Comparison of ENCODE assay signal across 16 mouse cellular contexts in genomic region chr5:107222670-107223005, GRCm38 (mm10).
DNase-seq lines count a peak whose midpoint lies in the region; ATAC-seq lines count a peak whose summit lies in the region.
"Had no signal": no experiment of that assay in that cellular context is flagged by ENCODE, and none has a peak within 500 bp of the region (broad histone marks: within the 10 kb centered on the region; RNA-seq: fewer than 3 reads in every experiment).

No protein-coding gene starts in this region.

- no peak overlapping the region for H3K9ac ChIP-seq in heart, embryonic 13.5 days
- H3K9ac ChIP-seq in liver, embryonic 12.5 days: no peak overlapping the region
- no peak overlapping the region for H3K9ac ChIP-seq in embryonic facial prominence, embryonic 12.5 days
- no peak overlapping the region for H3K9ac ChIP-seq in liver, embryonic 16.5 days (ENCODE audit: low read depth, low read length)
- H3K9ac ChIP-seq in forebrain, embryonic 16.5 days (replicated peaks; ENCODE audit: low read depth, low read length): no peak overlapping the region
- H3K9ac ChIP-seq: forebrain, postnatal 0 days; midbrain, embryonic 12.5 days had no signal

- DNase-seq in heart, embryonic 10.5 days (ENCODE audit: low spot score): no peak
- no peak for DNase-seq in liver
- DNase-seq in adrenal gland, postnatal 14 days: no peak
- DNase-seq: cerebellum, adult 9-10 months; forebrain, postnatal 0 days; gastrocnemius, postnatal 36 days; heart, postnatal 10 days; kidney, postnatal 14 days; layer of hippocampus, postnatal 36 days; right cerebral cortex, postnatal 25 days had no signal

- H3K4me2 ChIP-seq in heart, embryonic 13.5 days: no peak overlapping the region
- H3K4me2 ChIP-seq in liver, embryonic 12.5 days: no peak overlapping the region
- peak overlapping the region; percentile 30; the same call in 1 of the 2 replicates for H3K4me2 ChIP-seq in embryonic facial prominence, embryonic 12.5 days (replicated peaks)
- no peak overlapping the region for H3K4me2 ChIP-seq in liver, embryonic 16.5 days (ENCODE audit: low read depth, low read length)
- no peak overlapping the region for H3K4me2 ChIP-seq in forebrain, embryonic 16.5 days (ENCODE audit: low read length)
- H3K4me2 ChIP-seq: midbrain, embryonic 12.5 days had no signal

- peak overlapping the region; percentile 20; the same call in 1 of the 2 replicates for H3K27ac ChIP-seq in heart, embryonic 13.5 days (replicated peaks)
- H3K27ac ChIP-seq in heart, embryonic 10.5 days: no peak overlapping the region
- H3K27ac ChIP-seq in liver, embryonic 12.5 days: 0 out of 2 replicates have a peak overlapping the region, but pooled peaks have one; percentile 23
- H3K27ac ChIP-seq in embryonic facial prominence, embryonic 12.5 days: peak overlapping the region; percentile 80
- 0 out of 2 replicates have a peak overlapping the region, but pooled peaks have one; percentile 41 for H3K27ac ChIP-seq in liver, embryonic 16.5 days (ENCODE audit: low read length)
- H3K27ac ChIP-seq in forebrain, embryonic 16.5 days (ENCODE audit: low read length): no peak overlapping the region
- H3K27ac ChIP-seq: midbrain, embryonic 12.5 days had no signal

- no peak for ATAC-seq in heart, embryonic 13.5 days (ENCODE audit: extremely low read depth, insufficient number of reproducible peaks, low FRiP score, low TSS enrichment)
- no peak for ATAC-seq in liver, embryonic 12.5 days
- ATAC-seq in embryonic facial prominence, embryonic 12.5 days (ENCODE audit: insufficient number of reproducible peaks, insufficient read depth, low FRiP score, low TSS enrichment): peak; percentile 16; the same call in 1 of the 2 replicates
- no peak for ATAC-seq in liver, embryonic 16.5 days (ENCODE audit: low read depth)
- no peak for ATAC-seq in forebrain, embryonic 16.5 days
- ATAC-seq: forebrain, postnatal 0 days had no signal

- H3K36me3 ChIP-seq in heart, embryonic 13.5 days: peaks cover 1% of the 10 kb centered on the region; the same call in 1 of the 2 replicates
- peaks cover 1% of the 10 kb centered on the region for H3K36me3 ChIP-seq in heart, embryonic 10.5 days
- peaks cover 6% of the 10 kb centered on the region for H3K36me3 ChIP-seq in liver, embryonic 12.5 days
- no peaks in the 10 kb centered on the region for H3K36me3 ChIP-seq in embryonic facial prominence, embryonic 12.5 days
- no peaks in the 10 kb centered on the region for H3K36me3 ChIP-seq in liver, embryonic 16.5 days (ENCODE audit: control insufficient read depth, insufficient read depth)
- H3K36me3 ChIP-seq in forebrain, embryonic 16.5 days (ENCODE audit: control insufficient read depth, insufficient read depth): no peaks in the 10 kb centered on the region
- H3K36me3 ChIP-seq: midbrain, embryonic 12.5 days had no signal

- WGBS in heart, embryonic 13.5 days: 83% methylated on average over 1 of the region's 1 CpGs
- 85% methylated on average over 1 of the region's 1 CpGs for WGBS in heart, embryonic 10.5 days
- 78% methylated on average over 1 of the region's 1 CpGs for WGBS in liver, embryonic 12.5 days (ENCODE audit: insufficient replicate concordance)
- WGBS in embryonic facial prominence, embryonic 12.5 days: 31% methylated on average over 1 of the region's 1 CpGs
- 79% methylated on average over 1 of the region's 1 CpGs for WGBS in liver, embryonic 16.5 days (ENCODE audit: insufficient replicate concordance)
- WGBS in forebrain, embryonic 16.5 days: 76% methylated on average over 1 of the region's 1 CpGs

- peaks cover 57% of the 10 kb centered on the region for H3K4me1 ChIP-seq in heart, embryonic 13.5 days
- H3K4me1 ChIP-seq in heart, embryonic 10.5 days: peaks cover 53% of the 10 kb centered on the region
- H3K4me1 ChIP-seq in liver, embryonic 12.5 days: peaks cover 81% of the 10 kb centered on the region
- peaks cover 53% of the 10 kb centered on the region for H3K4me1 ChIP-seq in embryonic facial prominence, embryonic 12.5 days
- peaks cover 36% of the 10 kb centered on the region for H3K4me1 ChIP-seq in liver, embryonic 16.5 days (ENCODE audit: control insufficient read depth, low read depth, low read length)
- no peaks in the 10 kb centered on the region for H3K4me1 ChIP-seq in forebrain, embryonic 16.5 days (replicated peaks; ENCODE audit: control insufficient read depth, insufficient read depth, low read length)

- no peaks in the 10 kb centered on the region for H3K27me3 ChIP-seq in heart, embryonic 13.5 days (replicated peaks)
- no peaks in the 10 kb centered on the region for H3K27me3 ChIP-seq in heart, embryonic 10.5 days (ENCODE audit: insufficient read depth, poor library complexity, severe bottlenecking)
- no peaks in the 10 kb centered on the region for H3K27me3 ChIP-seq in liver, embryonic 12.5 days (replicated peaks)
- no peaks in the 10 kb centered on the region for H3K27me3 ChIP-seq in embryonic facial prominence, embryonic 12.5 days
- no peaks in the 10 kb centered on the region for H3K27me3 ChIP-seq in liver, embryonic 16.5 days (ENCODE audit: control insufficient read depth, insufficient read depth, low read depth, low read length)
- H3K27me3 ChIP-seq in forebrain, embryonic 16.5 days (replicated peaks; ENCODE audit: control insufficient read depth, insufficient read depth, low read length): no peaks in the 10 kb centered on the region
- H3K27me3 ChIP-seq: midbrain, embryonic 12.5 days had no signal

- H3K4me3 ChIP-seq in heart, embryonic 13.5 days: no peak overlapping the region
- no peak overlapping the region for H3K4me3 ChIP-seq in heart, embryonic 10.5 days
- H3K4me3 ChIP-seq in liver, embryonic 12.5 days: no peak overlapping the region
- no peak overlapping the region for H3K4me3 ChIP-seq in embryonic facial prominence, embryonic 12.5 days
- no peak overlapping the region for H3K4me3 ChIP-seq in liver, embryonic 16.5 days (ENCODE audit: low read depth, low read length)
- no peak overlapping the region for H3K4me3 ChIP-seq in forebrain, embryonic 16.5 days (replicated peaks; ENCODE audit: low read length)
- H3K4me3 ChIP-seq: midbrain, embryonic 12.5 days had no signal

- no peaks in the 10 kb centered on the region for H3K9me3 ChIP-seq in heart, embryonic 13.5 days
- no peaks in the 10 kb centered on the region for H3K9me3 ChIP-seq in heart, embryonic 10.5 days
- no peaks in the 10 kb centered on the region for H3K9me3 ChIP-seq in liver, embryonic 12.5 days (replicated peaks)
- H3K9me3 ChIP-seq in embryonic facial prominence, embryonic 12.5 days: no peaks in the 10 kb centered on the region
- no peaks in the 10 kb centered on the region for H3K9me3 ChIP-seq in liver, embryonic 16.5 days (replicated peaks; ENCODE audit: control insufficient read depth, low read length)
- H3K9me3 ChIP-seq in forebrain, embryonic 16.5 days (ENCODE audit: control insufficient read depth, low read length): no peaks in the 10 kb centered on the region
- H3K9me3 ChIP-seq: midbrain, embryonic 12.5 days had no signal

Comparison
In these comparisons a context has a peak if more than half of its experiments do, and no peak if none do; other contexts are left out.
1. H3K27ac ChIP-seq: peak in heart, embryonic 13.5 days (single experiment), liver, embryonic 12.5 days (single experiment), embryonic facial prominence, embryonic 12.5 days (single experiment) and liver, embryonic 16.5 days (single experiment); none in heart, embryonic 10.5 days (single experiment) and forebrain, embryonic 16.5 days (single experiment).